Mouse (Mus musculus): ENCODE data around the gene Aspa.
"Not testable (repeated sequence)": the region's sequence is repeated elsewhere in the genome, so short reads cannot be mapped to it uniquely, and the experiment has no call there.

Aspa gene

DNA sequence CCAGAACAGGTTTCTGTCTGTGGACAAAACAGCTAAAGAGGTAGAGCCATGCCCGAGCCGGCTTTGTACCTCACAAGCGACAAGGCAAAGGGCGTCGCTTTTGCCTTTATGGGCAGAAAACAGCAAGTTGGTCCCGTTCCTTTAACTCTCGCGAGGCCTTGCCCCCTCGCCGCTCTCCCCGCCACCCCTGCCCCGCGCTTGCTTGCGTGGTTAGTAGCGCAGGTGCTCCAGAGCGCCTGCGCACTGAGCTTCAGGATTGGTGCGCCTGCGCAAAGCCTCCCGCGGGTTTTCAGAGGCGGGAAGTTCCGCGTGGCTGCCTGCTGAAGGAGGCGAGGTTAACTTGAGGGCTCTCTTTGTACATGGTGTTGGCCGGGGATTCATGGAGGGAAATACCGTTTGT, at the start of gene Aspa, which contains the start of the genes Gm49340 and Spata22:
Gene Aspa, minus strand, starts transcription at position 155 of the 400 bp plus-strand sequence.
Gene Gm49340, plus strand, starts transcription at position 300 of the 400 bp plus-strand sequence.
Gene Spata22, plus strand, starts transcription at position 300 of the 400 bp plus-strand sequence.
- DNase-seq (ENCODE audit: low spot score), result no peak

DNA sequence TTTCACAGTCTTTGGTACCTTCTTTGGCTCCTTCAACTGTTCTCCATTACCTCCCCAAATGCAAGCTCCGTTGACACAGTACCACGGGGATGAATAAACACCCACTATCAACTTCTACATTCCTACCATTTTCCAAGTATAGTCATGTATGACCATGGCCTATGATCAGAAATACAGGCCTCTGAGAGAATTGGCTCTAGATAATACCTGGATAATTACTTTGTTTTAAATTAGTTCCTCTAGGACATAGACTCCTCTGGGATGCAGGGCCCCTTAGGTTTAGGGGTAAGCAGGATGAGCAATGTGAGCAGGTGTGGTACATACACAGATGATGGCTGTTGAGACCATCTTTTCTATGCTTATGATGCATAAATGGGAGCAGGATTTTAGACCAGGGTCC, 41.5 kb upstream of the Aspa start, which contains the start of gene Olfr376:
Gene Olfr376, plus strand, starts transcription at position 301 of the 400 bp plus-strand sequence.
- DNase-seq (ENCODE audit: low spot score), result no peak

- no peak for DNase-seq (ENCODE audit: low spot score)
Measured at GRCm38 (mm10) chr11:73350483-73350882, 21.1 kb upstream of the Aspa start, which contains the start of gene Olfr20. Gene Olfr20, plus strand, starts transcription at chr11:73350783.

GRCm38 (mm10) chr11:73336919-73337318, 7.5 kb upstream of the Aspa start:
- no peak for DNase-seq (ENCODE audit: low spot score)

GRCm38 (mm10) chr11:73333357-73333756, 4.0 kb upstream of the Aspa start:
- no peak for DNase-seq (ENCODE audit: low spot score)

- no peak for DNase-seq (ENCODE audit: low spot score)
Measured at GRCm38 (mm10) chr11:73327361-73327760, 2.0 kb downstream of the Aspa start.

DNA sequence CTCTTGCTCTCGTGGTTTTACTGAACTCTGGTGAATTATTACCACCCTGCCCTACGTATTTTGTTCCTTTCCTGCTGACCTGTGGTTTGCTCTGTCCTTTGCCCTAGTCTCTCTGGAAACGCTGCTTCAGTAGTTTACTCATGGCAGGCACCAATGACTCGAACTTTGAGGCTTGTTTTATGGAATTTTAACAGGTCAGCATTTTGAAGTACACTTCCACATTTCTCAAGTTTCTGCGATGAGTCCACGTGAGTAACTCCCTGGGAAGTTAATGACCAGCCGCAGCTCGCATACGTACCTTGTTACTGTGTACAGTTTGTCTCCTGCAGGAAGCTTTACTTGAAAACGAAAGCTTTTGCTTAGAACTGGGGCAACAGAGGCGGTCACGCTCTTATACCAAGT, 2.9 kb downstream of the Aspa start:
- no peak for DNase-seq (ENCODE audit: low spot score)

- DNase-seq (ENCODE audit: low spot score), result no peak
Measured at GRCm38 (mm10) chr11:73323906-73324830, 5.2 kb downstream of the Aspa start.

GRCm38 (mm10) chr11:73321064-73321463, 8.3 kb downstream of the Aspa start:
- DNase-seq (ENCODE audit: low spot score), result not testable (repeated sequence)

DNA sequence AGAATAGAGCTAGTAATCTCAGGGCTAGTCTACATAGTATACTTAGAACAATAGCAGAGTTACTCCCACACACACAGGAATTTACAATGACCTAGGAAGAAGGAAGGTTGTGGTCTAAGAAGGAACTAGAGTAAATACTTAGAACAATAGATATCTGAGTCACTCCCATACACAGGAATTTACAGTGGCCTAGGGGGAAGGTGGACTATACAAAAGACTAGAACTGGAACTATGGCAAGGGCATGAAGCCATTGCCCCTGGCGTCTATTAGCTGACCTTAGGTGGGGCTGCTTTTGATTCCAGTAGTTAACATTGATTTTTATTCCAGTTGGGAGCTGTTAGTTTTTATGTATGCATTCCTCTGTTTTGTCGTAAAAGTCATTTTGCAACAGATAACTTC, 10.8 kb downstream of the Aspa start:
- DNase-seq (ENCODE audit: low spot score), result not testable (repeated sequence)

GRCm38 (mm10) chr11:73315961-73316360, 13.4 kb downstream of the Aspa start:
- no peak for DNase-seq (ENCODE audit: low spot score)

DNA sequence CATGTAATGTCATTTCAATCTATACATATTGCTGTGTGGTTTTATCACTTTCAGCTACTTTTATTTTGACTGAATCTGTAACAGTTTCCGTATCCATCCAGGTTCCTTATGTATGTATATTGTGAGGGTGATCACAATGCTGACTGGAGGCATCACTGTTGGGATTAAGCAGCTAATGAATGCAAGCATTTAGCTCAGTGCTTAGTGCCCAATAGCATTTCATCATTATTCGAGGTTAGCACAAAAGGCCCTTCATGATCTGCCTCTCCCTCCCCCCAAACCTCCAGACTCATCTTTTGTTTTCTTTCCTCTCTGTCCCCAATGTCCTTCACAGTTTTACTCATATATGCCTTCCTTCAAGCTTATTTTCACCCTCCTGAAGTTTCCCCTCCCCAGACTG, 26.3 kb downstream of the Aspa start:
- DNase-seq (ENCODE audit: low spot score), result no peak

DNA sequence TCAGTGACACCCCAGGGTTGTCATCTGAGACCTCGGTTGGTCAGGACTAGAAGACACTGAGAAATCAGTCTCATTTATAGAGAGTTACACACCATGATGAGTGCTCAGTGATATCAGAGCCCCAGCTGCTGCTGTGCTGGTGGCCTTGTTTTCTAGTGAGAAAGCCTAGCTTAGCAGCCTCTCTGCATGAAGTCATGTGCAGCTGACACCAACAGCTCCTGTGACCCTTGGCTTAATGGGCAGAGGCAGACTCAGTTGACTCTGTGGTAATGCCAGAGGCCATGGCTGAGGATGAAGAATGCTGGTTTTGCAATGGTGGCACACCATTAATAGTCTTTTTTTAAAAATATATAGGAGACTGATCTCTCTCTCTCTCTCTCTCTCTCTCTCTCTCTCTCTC, 39.8 kb downstream of the Aspa start:
- DNase-seq (ENCODE audit: low spot score), result no peak

DNA sequence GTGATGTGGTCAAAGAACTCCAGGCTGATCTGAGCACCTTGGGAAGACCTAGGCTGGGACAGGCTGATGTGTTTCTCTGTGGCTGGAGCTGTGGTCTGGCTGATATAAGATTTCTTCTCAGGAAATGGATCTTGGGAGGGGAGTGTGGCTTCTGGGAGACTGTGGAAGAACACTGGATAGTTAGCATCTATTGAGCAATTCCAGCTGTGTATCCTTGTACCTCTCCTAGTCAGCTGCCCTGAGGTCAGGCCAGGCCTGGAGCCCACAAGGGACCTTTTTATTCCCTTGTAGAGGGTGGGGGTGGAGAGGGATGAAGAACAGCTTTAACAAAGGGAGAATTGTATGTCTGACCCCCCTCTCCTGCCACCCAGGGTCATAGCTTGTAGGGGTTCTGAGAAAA, 45.0 kb downstream of the Aspa start:
- no peak for DNase-seq (ENCODE audit: low spot score)

DNA sequence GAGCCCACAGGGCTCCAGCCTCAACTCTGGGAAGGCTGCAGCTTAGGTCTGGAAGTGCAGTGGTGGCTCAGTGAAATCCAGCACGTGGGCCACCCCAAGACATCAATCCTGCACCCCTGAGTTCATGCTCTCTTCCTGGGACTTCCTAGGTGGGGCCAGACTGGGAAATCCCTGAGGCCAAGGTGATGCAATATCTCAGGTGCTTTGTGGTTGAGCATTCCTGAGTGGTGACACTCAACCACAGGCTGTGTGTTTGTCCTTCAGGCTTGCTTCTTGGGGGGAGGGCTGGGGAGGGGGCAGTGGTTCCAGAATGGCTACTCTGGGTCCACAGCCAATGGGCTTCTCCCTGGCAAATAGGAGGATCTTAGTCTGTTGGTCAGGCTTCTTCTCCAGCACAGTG, 45.5 kb downstream of the Aspa start:
- no peak for DNase-seq (ENCODE audit: low spot score)

GRCm38 (mm10) chr11:73283369-73283768, 46.0 kb downstream of the Aspa start:
- DNase-seq (ENCODE audit: low spot score), result no peak

- DNase-seq (ENCODE audit: low spot score), result peak; percentile 65
Measured at GRCm38 (mm10) chr11:73281528-73282027, 47.8 kb downstream of the Aspa start.

DNA sequence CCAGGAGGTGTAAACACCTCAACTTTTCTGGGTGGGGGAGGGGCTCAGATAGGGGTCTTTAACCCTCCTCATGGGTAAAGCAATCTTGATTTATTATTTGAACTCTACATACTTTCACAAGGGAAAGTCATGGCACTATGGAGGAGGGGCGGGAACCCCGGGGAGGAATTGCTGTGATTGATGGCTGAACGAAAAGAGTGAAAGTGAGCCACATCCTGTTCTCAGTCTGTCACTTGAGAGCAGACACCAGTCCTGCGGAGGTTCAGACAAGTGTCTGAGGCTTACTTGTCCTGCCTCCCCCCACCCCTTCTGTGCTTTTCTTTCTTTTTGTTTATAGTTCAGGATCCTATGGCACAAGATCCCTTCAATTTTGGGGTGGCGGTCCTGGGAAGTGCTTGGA, 48.7 kb downstream of the Aspa start:
- no peak for DNase-seq (ENCODE audit: low spot score)

GRCm38 (mm10) chr11:73274821-73275220, 54.6 kb downstream of the Aspa start:
- DNase-seq (ENCODE audit: low spot score), result no peak

GRCm38 (mm10) chr11:73267267-73267666, 62.1 kb downstream of the Aspa start, which contains the start of gene Trpv3:
Gene Trpv3, plus strand, starts transcription at chr11:73267388.
- no peak for DNase-seq (ENCODE audit: low spot score)

GRCm38 (mm10) chr11:73261385-73261784, 68.0 kb downstream of the Aspa start:
- no peak for DNase-seq (ENCODE audit: low spot score)

GRCm38 (mm10) chr11:73260457-73260856, 68.9 kb downstream of the Aspa start:
- DNase-seq (ENCODE audit: low spot score), result no peak

DNA sequence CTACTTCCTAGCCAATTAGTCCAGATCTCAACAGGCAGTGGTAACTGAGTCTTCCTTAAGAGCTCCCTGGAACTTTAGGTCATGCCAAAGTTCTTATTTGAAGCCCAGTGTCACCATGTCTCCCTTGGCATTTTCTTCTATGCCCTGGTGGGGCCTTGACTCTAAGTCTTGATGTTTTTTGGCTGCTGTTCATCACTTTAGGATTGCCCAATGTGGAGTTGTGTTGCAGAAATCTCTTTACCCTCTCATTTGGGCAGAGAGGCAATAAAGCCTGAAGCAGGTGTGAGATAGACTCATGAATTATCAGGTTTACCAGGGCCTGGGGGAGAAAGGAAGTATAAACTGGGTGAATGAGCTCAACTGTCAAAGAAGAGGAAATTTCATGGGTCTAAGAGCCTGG, 70.7 kb downstream of the Aspa start:
- DNase-seq (ENCODE audit: low spot score), result no peak
